Mouse (Mus musculus): Measurements from ENCODE around the gene Abcd4.
A peak's percentile ranks its signal among the peaks of the same experiment; 100 is the strongest.

The Abcd4 gene

DNA sequence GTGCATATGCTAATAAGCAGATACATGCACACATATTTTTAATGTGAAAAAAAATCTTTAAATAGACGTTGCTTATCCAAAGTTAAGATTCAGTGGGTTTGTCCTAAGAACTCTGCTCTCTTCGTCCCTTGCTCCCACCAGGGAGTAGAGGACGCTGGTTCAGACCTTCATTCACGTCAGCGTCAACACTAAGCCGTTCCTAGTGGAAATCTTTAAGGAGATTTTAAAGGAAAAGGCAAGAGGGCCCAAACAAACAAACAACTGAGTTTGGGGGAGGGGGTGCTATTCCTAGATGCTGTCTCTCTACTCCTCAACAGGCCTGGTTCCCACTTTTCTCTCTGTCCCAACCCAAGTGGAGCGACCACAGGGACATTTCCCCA, 44.9 kb downstream of the Abcd4 start:
- DNase-seq (ENCODE audit: extremely low spot score) = no peak

DNA sequence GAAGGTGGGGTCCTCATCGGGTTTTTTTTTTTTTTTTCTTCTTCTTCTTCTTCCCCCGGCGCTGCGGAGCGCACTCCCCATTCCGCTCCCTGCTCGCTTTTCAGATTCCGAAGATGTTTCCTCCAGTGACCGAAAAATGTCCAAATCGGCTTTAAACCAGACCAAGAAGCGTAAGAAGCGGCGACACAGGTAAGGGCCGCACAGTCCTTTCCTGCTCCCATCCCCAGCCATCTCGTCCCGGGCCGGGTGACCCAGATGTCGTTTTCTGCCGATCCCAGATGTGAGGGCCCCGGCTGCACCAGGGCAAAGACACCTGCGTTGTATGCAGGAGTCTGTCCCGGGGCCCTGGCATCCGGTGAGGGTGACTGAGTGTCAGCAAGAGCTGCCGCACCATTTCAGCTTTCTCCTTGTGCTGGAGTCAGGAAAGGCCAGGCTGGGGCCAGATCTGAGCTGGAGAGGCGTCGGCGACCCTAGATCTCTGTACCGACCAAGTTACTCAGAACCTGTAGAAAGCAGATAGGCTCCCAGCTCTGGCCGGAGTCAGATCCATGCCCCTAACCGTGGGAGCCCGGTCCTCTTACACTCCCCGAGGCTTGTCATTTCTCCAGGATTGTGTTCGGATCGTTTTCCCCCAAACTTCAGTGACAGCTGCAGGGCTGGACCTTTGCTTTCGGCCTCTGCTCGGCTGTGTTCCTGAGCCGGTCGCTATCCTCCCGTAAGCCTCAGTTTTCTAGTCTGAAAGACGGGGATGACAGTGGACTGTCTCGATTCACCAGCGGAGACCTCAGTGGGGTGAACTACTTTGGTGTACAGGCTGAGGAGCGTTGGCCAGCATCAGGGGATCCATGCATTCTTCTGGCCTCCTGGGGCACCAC, 45.5 kb downstream of the Abcd4 start:
- DNase-seq (ENCODE audit: extremely low spot score) = peak; percentile 65

DNA sequence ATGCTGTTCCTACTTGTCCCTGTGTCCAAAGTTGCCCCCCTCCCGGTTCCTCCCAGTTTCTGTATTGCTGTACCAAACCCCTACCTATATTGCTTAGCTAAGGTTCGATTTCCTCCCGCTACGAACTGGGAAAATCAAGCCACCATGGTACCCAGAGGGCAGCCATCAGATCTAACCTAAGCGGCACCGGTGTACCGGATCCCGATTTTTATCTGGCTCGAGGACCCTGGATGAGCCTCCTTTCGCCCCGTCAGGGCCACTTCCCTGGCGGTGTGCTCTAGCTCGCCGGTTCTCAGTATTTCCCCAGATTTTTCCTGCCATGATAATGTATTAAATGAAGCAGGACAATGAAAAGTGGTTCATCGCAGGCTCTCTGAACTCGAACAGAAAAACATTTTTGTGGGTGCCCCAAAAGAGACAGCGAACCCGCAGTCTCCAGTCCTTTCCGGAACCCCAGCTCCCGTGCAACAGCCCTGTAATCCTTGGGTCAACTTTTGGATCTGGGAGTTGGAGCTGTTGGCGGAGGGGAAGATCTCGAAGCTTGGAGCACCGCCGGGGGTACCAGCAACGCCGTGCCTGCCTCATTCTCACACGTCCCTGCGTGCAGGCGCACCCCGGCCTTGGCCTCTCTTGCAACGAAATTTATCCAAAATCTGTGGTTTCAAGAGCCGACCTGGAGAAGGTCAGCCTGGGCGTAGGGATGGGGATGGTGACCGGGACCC, 46.4 kb downstream of the Abcd4 start:
- DNase-seq (ENCODE audit: extremely low spot score) = peak; percentile 42

DNA sequence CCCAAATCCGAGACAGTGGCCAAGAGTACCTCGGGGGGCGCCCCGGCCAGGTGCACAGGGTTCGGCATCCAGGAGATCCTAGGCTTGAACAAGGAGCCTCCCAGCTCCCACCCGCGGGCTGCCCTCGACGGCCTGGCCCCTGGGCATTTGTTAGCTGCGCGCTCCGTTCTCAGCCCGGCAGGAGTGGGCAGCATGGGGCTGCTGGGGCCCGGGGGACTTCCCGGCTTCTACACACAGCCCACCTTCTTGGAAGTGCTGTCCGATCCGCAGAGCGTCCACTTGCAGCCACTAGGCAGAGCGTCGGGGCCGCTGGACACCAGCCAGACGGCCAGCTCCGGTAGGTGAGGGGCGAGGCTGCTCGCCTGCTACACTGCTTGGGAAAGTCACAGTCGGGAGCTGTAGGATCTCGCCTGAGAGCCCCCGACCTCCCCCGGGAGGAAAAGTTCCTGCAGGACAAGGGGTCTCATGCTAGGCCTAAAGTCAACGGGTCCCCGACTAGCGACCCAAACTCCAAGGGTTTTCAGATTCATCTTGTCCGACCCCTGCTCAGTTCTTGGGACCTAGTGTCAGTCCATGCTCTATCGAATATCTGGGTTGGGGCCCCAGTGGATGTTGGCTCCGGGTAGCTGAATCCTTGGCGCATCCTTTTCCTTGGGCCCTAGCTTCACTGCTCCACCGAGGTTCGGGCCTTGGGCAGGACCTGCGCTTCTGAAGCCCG, 47.1 kb downstream of the Abcd4 start:
- DNase-seq (ENCODE audit: extremely low spot score) = peak; percentile 43

DNA sequence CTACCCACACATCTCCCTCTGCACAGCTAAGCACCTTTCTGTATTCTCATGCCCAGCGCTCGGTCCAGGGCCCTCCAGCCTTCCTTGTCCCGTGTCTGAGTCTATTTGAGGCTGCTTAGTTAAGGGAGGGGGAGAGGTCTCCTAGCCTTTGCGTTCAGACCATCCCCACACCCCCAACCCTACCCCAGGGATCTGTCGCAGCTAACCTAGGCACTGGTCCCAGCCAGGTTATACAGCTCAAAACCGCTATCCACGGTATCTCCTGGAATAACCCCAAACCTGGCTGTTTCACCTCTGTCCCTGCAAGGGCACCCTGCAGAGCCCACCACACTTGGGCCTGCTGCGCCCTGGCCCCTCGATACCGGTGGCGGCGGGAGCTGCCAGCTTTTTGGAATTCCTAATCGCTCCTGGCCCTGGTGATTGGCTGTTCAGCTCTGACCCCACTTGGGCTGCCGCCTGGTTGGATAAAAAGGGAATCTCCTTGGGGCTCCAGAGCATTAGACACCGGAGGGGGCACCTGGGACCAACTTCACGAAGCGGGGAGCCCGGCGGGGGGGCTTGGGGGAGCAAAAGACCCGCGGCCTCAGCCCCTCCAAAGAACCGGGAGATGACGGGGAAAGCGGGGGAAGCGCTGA, 47.8 kb downstream of the Abcd4 start, which contains the start of gene Vsx2:
Vsx2 (plus strand) TSS at position 427 of the 635 bp plus-strand sequence.
- DNase-seq (ENCODE audit: extremely low spot score) = peak; percentile 36

DNA sequence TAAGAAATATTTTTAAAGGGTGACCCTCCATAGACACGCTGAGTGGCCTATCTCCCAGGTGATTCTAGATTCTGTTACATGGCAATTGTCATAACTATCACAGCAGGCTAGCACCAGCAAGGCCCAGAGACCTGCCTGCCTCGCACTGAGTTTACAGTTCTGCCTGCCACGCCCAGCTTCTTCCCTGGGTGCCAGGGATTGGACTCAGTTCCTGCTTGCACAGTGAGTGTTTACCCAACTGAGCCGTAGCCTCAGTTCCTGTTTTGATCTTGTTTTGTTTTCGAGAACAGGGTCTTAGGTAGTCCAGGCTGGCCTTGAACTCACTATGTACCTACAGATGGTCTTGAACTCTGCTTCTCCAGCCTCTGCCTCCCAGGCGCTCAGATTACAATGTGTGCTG, 49.6 kb downstream of the Abcd4 start:
- no peak for DNase-seq (ENCODE audit: extremely low spot score)

DNA sequence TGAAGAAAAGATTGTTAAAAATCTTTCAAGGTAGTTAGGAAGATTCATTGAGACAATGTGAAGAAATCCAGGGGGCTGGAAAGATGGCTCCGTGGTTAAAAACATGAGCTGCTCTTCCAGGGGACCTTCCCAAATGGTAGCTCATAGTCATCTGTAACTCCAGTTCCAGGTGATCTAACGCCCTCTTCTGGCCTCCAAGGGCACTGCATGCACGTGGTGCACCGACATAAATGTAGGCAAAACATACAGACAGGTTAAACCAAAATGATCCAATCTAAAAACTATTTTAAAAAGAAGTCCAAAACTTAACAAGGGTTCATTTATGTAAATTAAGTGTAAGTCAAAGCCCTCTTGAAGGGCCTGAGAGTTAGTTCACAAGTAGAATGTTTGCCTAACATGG, 54.7 kb downstream of the Abcd4 start:
- no peak for DNase-seq (ENCODE audit: extremely low spot score)

DNA sequence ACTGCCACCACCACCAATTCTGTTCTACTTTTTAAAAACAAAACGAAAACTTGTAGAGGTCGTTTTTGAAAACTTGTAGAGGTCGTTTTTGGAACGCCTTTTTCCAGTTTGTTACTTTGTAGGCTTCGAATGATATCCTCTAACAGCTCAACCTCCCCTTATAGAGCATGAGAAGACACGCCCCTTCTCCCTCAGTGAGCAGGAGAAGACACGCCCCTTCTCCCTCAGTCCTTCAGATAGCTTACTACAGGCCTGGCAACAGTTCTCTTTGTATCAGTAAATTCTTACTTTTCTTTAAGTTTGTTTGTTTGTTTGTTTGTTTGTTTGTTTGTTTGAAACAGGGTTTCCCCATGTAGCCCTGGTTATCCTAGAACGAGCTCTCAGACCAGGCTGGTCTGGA, 62.0 kb downstream of the Abcd4 start:
- no peak for DNase-seq (ENCODE audit: extremely low spot score)
